Mouse (Mus musculus): ENCODE data around the gene Brf1. TPM values are rescaled to one million over a fixed set of nuclear protein-coding genes. Genes with fewer than 3 reads are reported as not detected.

Gene Brf1
- polyA plus RNA-seq, 1 experiment: 37.2 TPM

DNA sequence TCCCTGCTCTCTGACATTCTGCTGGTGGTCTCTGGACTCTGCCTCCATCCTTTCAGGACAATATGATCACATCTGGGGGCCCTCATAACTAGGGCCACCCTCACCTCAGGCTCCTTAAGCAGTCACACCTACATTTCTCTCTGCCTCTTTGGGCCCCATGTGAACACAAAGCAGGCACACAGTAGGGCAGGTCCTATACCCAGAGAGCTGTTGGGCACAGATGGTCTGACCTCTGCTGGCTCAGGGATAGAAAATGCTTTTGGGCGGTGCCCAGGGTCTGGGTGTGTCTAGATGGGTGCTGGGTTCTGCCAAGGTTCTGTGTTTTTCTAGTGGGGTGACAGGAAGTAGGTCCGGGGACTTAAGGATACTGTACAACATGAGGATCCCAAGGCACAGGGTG lies 56.8 kb downstream of the Brf1 start:
- TF ChIP-seq POLR2A (IDR thresholded peaks at IDR 0.05; ENCODE audit: low read depth, low read length) (no peak), CTCF (IDR thresholded peaks at IDR 0.05; ENCODE audit: borderline replicate concordance, insufficient read depth, low read length) (no peak)
- H3K4me3 ChIP-seq (ENCODE audit: insufficient read depth, low read length): no peak overlapping the region
- no peaks in the 10 kb centered on the region for H3K4me1 ChIP-seq (ENCODE audit: control insufficient read depth, insufficient read depth, low read length)
- H3K27ac ChIP-seq (ENCODE audit: insufficient read depth, low read length): no peak overlapping the region

DNA sequence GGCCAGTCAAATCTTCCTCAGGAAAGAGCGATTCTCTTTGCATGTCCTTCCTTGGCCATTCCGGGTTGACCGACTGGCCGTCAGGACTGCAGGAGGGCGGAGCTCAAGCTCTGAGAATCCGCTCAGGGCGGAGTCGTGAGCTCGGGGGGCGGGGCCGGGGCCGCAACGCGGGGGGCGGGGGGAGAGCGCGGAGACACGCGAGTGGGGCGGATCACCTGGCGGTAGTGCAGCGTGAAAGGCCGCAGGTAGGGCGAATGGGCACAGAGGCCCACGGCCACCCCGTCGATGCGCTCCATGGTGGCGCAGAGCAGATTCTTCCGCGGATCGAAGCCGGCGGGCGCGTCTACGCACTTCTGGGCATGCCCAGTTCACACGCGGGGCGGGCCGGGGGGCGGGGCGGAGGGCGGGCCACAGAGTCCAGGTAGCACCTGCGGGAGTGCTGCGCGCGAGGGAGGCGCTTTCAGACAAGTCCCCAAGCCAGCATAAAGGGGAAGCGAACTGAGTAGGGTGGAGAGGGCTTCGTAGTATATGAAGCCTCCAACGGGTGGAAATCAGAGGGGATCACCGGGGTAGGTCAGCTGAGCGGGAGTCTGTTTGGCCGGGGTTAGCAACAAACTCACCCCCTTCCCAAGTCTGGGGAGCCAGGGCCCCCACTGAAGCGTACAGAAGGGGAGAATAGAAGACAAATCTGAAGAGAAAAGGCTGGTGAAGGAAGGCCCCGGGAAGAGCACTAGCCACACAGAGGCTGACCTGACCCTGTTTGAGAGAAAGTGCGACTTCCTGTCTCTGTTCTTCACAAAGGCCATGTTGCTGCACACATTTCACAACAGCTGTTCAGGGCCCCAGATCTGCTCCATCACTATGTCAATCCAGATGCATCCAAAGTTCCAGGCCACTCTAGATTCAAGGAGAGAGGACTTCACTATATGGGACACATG lies 58.5 kb downstream of the Brf1 start, which contains the start of gene Nudt14:
TSS of gene Nudt14 (minus strand) at position 349 of the 938 bp plus-strand sequence.
- TF ChIP-seq POLR2A (IDR thresholded peaks at IDR 0.05; ENCODE audit: low read depth, low read length) (peak; percentile 69), CTCF (IDR thresholded peaks at IDR 0.05; ENCODE audit: borderline replicate concordance, insufficient read depth, low read length) (no peak)
- H3K4me1 ChIP-seq (ENCODE audit: control insufficient read depth, insufficient read depth, low read length): 0 out of 2 replicates have a peak, but pooled peaks cover 2% of the 10 kb centered on the region
- H3K27ac ChIP-seq (ENCODE audit: insufficient read depth, low read length): no peak within 1 kb of the TSS

DNA sequence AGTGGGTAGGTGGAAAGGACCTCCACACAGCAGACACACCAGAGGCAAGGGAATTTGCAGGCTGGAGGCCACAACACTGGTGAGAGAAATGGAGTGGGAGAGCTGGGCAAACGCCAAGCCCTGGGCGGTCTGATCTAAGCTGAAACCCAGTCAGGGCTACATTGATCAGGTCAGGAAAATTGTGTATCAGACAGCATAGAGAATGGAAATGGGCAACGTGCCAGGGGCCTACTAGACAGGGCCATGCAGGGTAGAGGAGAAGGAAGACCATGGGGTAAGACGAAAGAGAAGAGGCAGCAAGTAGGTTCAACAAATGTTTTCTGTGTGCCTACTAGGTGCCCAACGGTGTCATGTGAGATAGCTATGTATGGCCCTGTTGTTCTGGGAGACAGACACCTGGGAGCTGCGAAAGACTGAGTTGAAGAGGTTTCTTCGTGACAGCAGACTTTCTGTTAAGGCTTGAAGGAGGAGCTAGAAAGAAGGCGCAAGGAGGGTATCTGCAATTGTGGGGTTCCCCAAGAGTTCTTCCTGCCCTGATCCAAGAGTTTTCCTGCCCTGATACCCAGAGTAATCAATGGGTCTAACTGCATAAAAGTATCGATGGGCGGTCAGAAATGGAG lies 59.2 kb downstream of the Brf1 start:
- TF ChIP-seq CTCF (IDR thresholded peaks at IDR 0.05; ENCODE audit: borderline replicate concordance, insufficient read depth, low read length) (no peak), POLR2A (IDR thresholded peaks at IDR 0.05; ENCODE audit: low read depth, low read length) (no peak)
- H3K4me1 ChIP-seq (ENCODE audit: control insufficient read depth, insufficient read depth, low read length): 0 out of 2 replicates have a peak, but pooled peaks cover 2% of the 10 kb centered on the region
- H3K27ac ChIP-seq (ENCODE audit: insufficient read depth, low read length): no peak overlapping the region
- peak overlapping the region; percentile 16; the same call in 1 of the 2 replicates for H3K4me3 ChIP-seq (ENCODE audit: insufficient read depth, low read length)

More for the DNA sequence above, 58.5 kb downstream of the Brf1 start, which contains the start of gene Nudt14:
- peak within 1 kb of the TSS; percentile 47 for H3K4me3 ChIP-seq (ENCODE audit: insufficient read depth, low read length)

DNA sequence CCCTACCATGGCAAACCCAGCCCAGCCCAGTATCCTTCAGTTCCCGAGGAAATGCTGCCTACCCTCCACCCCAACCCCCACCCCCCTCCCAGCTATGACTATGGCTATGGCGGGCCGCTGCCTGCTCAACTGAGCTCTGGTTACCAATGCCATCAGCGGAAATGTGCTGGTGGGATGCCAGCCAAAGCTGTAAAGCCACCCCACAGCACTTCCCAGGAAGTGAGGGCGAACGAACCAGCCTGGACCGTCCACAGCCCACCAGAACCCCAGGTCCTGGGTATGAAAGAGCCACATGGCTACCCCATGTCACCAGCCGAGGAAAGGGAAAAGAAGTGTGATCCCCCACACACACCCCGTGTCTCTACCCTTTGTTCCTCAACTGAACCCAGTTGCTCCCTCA lies 59.8 kb downstream of the Brf1 start:
- no peak overlapping the region for H3K4me3 ChIP-seq (ENCODE audit: insufficient read depth, low read length)
- TF ChIP-seq POLR2A (IDR thresholded peaks at IDR 0.05; ENCODE audit: low read depth, low read length): no peak
- no peak for TF ChIP-seq CTCF (IDR thresholded peaks at IDR 0.05; ENCODE audit: borderline replicate concordance, insufficient read depth, low read length)
- no peak overlapping the region for H3K27ac ChIP-seq (ENCODE audit: insufficient read depth, low read length)
- 0 out of 2 replicates have a peak, but pooled peaks cover 2% of the 10 kb centered on the region for H3K4me1 ChIP-seq (ENCODE audit: control insufficient read depth, insufficient read depth, low read length)

DNA sequence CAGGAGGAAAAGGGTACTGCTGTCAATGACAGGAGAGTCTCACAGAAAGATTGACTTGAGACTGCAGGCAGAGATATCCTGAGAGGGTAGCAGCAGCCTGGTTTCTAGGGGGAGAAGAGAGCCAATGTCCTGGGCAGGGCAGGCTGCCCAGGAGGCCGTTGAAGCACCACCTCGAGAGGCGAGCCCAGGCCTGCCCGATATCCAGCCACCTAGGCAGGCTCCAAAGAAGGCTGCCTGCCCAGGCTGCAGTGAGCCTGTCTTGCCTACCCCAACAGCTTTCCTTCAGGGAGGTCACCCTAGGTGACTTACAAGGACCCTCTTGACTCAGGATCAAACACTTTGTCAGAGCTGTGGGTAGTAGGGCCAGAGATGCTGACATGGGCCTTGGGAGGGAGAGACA lies 60.3 kb downstream of the Brf1 start:
- H3K4me1 ChIP-seq (ENCODE audit: control insufficient read depth, insufficient read depth, low read length): 0 out of 2 replicates have a peak, but pooled peaks cover 2% of the 10 kb centered on the region

DNA sequence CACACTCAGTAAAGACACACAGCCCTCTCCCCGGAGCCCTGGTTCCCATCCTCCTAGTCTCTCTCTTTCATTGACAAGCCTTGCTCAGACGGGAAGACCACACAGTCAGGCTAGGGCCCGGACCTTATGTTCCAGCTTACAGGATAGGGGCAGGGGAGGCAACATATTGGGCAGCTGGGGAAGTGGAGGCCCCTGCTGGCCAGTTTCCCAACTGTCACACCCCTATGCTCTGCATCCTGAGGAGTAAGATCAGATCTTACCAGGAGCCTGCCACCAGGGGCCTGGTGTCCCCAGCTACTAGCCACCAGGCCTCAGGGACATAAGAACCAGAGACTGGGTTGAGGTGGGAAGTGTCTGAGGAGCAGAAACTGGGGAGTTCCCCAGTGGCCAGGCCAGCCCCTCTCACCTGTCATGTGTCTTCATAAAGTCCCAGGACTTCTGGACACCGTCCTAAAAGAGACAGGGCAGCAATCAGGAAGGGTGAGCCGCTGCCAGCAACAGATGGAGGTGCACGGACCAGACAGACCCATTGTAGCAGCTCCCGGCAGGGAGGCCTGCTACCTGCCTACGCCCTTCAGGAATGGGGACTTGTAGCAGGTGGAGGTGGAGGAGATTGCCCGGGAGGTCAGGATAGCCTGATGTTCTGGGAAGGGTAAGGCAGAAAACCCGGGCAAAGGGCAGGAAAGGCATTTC lies 61.5 kb downstream of the Brf1 start:
- no peak overlapping the region for H3K27ac ChIP-seq (ENCODE audit: insufficient read depth, low read length)
- no peak for TF ChIP-seq CTCF (IDR thresholded peaks at IDR 0.05; ENCODE audit: borderline replicate concordance, insufficient read depth, low read length)
- TF ChIP-seq POLR2A (IDR thresholded peaks at IDR 0.05; ENCODE audit: low read depth, low read length): no peak
- 0 out of 2 replicates have a peak, but pooled peaks cover 2% of the 10 kb centered on the region for H3K4me1 ChIP-seq (ENCODE audit: control insufficient read depth, insufficient read depth, low read length)
- no peak overlapping the region for H3K4me3 ChIP-seq (ENCODE audit: insufficient read depth, low read length)

More for the DNA sequence above, 60.3 kb downstream of the Brf1 start:
- H3K4me3 ChIP-seq (ENCODE audit: insufficient read depth, low read length): no peak overlapping the region
- TF ChIP-seq CTCF (IDR thresholded peaks at IDR 0.05; ENCODE audit: borderline replicate concordance, insufficient read depth, low read length): no peak
- no peak for TF ChIP-seq POLR2A (IDR thresholded peaks at IDR 0.05; ENCODE audit: low read depth, low read length)
- no peak overlapping the region for H3K27ac ChIP-seq (ENCODE audit: insufficient read depth, low read length)

DNA sequence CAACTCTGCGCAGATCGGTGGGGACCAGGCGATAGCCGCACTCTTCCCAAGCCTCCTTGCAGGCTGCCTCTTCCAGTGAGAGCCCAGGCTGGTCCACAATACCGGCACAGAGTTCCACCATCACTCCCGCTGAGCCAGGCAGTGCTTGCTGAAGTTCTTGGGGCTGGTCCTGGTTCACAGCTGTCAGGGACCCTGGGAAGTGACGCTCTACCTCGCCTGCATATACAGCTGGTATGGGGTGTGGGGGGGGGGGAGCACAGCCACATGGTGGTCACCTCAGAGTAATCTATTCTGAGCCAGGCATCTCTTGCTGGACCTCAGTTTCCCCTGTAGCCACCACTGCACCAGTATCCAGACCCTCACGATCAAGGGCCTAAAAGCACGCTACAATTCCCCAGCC lies 62.1 kb downstream of the Brf1 start:
- Histone ChIP-seq H3K27ac (ENCODE audit: insufficient read depth, low read length) (no peak overlapping the region), H3K4me1 (ENCODE audit: control insufficient read depth, insufficient read depth, low read length) (0 out of 2 replicates have a peak, but pooled peaks cover 2% of the 10 kb centered on the region), H3K4me3 (ENCODE audit: insufficient read depth, low read length) (no peak overlapping the region)

DNA sequence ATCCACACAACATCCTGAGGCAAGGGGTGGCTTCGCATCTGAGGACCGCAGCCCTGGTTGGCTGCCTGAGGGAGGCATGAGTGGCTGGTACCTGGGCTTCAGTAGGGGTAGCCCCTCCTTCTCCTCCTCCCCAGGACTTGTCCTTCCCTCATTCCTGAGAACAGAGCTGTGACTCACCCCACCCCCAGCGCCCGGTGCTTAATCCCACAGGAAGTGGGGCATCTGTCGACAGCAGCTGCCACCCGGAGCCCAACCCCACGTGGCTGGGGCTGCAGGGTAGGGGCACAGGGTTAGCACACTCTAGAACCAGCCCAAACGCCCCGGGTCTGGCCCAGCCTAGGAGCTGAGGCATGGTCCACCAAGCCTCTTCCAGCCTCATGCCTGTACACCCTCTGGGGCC lies 62.6 kb downstream of the Brf1 start:
- Histone ChIP-seq H3K27ac (ENCODE audit: insufficient read depth, low read length) (no peak overlapping the region), H3K4me3 (ENCODE audit: insufficient read depth, low read length) (no peak overlapping the region), H3K4me1 (ENCODE audit: control insufficient read depth, insufficient read depth, low read length) (0 out of 2 replicates have a peak, but pooled peaks cover 2% of the 10 kb centered on the region)
- TF ChIP-seq POLR2A (IDR thresholded peaks at IDR 0.05; ENCODE audit: low read depth, low read length) (no peak), CTCF (IDR thresholded peaks at IDR 0.05; ENCODE audit: borderline replicate concordance, insufficient read depth, low read length) (no peak)

More for the DNA sequence above, 62.1 kb downstream of the Brf1 start:
- TF ChIP-seq CTCF (IDR thresholded peaks at IDR 0.05; ENCODE audit: borderline replicate concordance, insufficient read depth, low read length) (no peak), POLR2A (IDR thresholded peaks at IDR 0.05; ENCODE audit: low read depth, low read length) (no peak)

DNA sequence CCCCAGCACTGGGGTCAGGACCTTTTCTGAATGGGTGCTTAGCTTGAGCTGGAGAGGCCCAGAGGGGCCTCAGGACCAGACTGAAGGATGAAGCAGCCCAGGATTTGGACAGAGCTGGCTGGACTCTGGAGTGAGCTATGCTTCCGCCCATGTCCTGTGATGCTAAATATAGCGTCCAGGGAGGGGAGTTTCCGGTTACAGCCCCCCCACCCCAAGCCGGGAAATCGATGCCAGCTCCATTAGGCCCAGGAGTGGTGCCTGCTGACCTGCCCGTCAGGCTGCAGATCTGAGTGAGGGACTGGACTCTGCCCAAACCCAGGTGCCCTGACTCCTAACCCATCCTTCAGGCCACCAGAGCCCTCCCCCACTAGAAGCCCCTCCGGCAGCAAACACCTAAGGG lies 67.9 kb downstream of the Brf1 start:
- Histone ChIP-seq H3K4me1 (ENCODE audit: control insufficient read depth, insufficient read depth, low read length) (0 out of 2 replicates have a peak, but pooled peaks cover 2% of the 10 kb centered on the region), H3K4me3 (ENCODE audit: insufficient read depth, low read length) (no peak overlapping the region), H3K27ac (ENCODE audit: insufficient read depth, low read length) (no peak overlapping the region)
- TF ChIP-seq CTCF (IDR thresholded peaks at IDR 0.05; ENCODE audit: borderline replicate concordance, insufficient read depth, low read length) (no peak), POLR2A (IDR thresholded peaks at IDR 0.05; ENCODE audit: low read depth, low read length) (no peak)
